Mouse (Mus musculus): ENCODE measurements around the gene Slc9b2.

The Slc9b2 gene

DNA sequence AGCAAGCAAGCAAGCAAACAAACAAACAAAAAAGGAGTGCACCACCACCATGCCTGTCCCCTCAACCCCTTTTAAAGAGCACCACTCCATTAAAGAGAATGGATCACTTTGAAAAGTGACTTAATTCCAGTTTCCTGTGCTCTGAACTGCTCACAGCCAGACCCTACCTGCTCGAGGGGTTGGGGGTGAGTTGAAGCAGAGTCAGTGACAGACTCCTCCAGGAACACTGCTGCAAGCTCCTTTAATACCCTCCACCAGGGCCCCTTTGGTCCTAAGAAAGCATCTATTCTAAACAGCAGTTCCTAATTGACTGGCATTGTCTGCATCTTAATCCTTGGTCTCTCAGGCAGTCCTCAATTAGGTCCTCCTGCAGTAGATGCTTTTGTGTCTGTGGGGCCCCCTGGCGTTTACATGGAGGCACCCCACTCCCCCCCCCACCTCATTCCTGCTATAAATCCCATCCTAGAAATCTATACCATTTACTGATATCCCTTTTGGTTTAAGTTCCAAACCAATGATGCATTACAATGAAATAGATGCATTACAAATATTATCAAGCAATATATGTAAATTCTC is 5.5 kb downstream of the Slc9b2 start:
- no peak for DNase-seq (ENCODE audit: low read depth)

DNA sequence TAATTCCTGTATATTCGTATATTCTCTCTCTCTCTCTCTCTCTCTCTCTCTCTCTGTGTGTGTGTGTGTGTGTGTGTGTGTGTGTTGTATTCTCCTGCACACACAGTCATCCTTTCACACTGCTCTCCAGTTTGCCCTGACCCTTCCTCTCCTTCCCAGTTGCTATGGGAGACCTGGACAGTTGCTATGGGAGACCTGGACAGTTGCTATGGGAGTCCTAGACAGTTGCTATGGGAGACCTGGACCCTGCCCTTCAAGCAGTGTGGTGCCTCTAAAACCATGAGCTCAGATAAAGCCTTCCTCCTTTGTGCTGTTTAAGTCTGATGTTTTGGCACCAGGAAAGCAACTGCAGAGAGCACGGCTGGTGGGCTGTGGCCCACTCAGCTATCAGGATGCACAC is 6.2 kb downstream of the Slc9b2 start:
- no peak for DNase-seq (ENCODE audit: low read depth)

DNA sequence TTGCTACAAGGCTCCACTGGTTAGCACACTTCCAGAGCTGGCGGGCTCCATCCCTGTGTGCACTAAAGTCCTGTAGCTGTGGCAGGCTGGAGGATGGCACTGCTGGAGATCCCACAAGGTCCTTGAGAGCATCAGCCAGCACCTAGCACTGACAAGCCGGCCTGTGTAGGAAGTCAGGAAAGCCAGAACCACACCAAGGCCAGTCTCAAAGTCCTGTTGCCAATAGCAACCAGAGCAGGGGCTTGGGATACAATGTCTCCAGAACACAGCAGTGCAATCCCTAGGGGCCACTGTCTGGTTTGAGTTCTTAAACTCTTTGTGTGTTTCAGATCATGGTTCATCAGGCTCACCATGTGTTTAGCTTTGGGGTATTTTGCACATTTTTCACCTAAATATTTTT is 7.3 kb downstream of the Slc9b2 start:
- DNase-seq (ENCODE audit: low read depth) = no peak

DNA sequence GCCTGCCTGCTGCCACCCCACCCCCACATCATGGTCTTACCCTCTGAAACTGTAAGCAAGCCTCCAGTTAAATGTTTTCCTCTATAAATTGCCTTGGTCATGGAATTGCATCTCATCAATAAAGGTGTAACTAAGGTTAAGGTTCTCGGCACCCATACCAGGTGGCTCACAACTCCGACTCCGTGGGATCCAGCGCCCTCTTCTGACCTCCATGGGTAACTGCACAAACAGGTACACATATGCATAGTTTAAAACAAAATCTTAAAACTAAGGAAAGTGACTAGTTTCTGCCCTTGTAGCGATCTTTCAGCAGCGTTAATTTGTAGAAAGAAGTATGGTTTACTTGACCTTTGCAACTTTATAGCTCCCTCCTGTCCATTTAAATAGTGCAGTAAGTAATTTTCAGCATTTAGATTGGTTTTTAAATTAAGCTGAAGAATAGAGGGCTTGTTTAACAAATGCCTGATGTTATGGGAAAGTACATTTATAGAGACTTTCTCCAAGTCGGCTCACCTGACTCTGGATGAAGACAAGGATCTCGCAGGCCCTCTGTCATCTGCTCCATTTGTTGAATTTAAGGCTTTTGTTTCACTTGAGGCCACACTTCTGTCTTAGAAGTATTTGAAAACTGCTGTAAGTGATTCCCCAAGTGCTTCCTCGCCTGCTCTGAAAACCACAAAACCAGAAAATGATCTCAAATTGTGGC is 8.4 kb downstream of the Slc9b2 start:
- DNase-seq (ENCODE audit: low read depth) = no peak

DNA sequence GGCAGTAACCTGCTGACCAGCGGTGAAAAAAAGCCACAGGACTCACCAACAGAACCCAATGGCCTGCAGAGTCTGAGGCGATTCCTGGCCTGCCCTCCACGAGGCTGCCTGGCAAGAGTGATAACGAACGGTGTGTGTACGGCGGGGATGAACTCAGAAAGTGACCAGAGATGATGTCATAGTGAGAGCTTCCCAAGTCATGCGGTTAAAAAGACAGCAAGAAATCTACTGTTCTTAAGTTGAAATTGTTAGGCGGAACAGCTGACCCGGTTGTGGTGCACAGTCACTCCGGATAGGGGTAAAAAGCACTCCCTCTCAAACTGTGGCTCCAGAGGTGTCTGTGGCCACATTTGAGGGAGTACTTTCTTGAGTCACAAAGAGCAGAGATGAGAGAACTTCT is 10.8 kb downstream of the Slc9b2 start:
- DNase-seq (ENCODE audit: low read depth) = no peak

DNA sequence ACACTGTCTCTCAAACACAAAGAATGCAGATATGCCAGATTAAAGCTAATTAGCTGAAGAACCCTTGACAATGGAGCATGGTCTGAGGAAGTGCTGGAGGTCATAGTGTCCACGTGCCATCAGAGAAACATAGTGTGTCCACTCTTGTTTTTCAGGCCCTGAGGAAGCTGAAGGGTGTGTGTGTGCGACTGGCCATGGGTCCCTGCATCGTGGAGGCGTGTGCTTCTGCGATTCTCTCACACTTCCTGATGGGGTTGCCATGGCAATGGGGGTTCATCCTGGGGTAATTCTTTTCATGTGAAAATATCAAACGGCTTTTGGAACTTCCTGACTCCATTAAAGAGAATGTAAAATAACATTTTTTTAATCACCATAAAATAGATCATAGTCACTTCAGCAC is 16.9 kb downstream of the Slc9b2 start:
- no peak for DNase-seq (ENCODE audit: low read depth)

DNA sequence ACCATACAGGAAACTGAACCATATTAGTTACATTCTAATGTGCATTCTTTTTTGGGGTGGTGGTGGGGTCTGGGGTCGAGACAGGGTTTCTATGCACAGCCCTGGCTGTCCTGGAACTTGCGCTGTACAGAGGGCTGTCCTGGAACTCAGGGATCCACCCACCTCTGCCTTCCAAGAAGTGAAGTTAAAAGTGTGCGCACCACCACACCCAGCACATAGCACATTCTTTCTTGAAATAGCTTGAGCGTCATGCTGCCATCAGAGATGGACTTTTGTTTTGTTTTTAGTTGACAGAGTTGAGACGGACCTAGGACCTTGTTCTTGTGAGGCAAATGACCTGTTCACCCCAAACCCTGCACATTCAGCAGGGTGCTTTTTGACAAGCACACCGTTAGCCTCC is 19.7 kb downstream of the Slc9b2 start:
- DNase-seq (ENCODE audit: low read depth) = no peak

DNA sequence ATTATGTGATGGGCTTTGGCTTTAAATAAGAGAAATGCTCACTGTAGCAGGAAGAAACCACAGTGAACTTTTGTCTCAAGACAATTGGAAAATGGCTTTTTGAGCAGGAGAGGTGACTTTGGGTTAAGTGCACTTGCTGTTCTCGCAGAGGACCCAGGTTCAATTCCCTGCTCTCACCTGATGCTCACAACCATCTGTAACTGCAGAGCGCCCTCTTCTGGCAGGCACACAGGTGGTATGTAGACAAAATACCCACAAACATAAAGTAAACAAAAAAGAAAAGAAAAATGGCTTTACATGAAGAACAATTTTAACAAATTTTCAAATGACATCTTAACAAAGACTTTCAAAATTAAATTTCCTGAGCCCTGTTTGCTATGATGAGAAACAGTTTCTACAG is 20.1 kb downstream of the Slc9b2 start:
- DNase-seq (ENCODE audit: low read depth) = peak; percentile 19

DNA sequence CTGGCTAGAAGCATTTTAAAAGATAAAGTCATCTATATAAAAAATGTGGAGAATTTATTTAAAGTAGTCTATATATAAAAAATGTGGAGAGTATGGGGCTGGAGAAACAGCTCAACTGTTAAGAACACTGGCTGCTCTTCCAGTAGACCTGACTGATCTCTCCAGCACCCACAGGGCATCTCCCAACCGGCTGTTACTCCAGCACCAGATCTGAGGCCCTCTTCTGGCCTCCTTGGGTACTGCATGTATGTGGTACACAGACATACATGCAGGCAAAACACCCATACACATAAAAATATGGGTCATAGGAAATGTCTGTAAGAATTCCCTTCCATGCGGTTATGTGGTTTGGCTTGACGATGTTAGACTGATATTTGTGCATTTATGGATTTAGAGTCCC is 21.1 kb downstream of the Slc9b2 start:
- peak; percentile 60 for DNase-seq (ENCODE audit: low read depth)

DNA sequence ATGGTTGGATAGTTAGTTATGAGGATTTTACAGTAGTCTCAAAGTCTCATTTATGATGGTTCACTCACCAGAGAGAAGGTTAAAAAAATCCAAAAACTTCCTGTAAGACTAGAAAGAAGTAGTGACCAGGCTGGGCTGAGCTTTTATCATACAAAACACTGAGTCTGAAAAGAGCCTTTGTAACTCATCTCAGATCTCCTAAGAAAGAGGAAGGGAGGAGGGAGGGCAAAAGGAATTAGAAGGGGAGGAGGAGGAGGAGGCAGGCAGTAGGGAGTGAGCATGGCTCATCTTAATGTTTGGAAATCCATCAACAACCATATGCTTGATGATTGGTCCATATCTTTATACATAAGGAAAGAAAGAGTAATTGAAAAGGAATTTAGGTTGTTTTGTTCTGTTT is 25.2 kb downstream of the Slc9b2 start:
- DNase-seq (ENCODE audit: low read depth) = no peak

DNA sequence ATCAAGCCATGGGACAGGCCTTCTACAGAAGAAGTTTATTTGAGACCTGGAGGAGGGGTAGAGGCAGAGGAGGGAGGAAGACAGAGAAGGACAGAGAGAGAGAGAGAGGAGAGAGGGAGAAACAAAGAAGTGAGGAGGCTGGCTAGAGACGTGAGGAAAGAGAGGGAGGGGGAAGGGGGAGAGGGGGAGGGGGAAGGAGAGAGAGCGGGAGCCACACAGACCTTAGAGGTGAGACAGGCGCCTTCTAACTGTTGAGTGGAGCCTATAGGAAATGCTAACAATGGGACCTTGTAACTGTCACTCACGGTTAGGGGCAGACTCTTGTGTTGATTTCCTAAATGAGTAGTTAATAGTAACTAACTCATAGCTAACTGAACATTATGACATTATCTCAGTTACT is 26.3 kb downstream of the Slc9b2 start:
- no peak for DNase-seq (ENCODE audit: low read depth)

DNA sequence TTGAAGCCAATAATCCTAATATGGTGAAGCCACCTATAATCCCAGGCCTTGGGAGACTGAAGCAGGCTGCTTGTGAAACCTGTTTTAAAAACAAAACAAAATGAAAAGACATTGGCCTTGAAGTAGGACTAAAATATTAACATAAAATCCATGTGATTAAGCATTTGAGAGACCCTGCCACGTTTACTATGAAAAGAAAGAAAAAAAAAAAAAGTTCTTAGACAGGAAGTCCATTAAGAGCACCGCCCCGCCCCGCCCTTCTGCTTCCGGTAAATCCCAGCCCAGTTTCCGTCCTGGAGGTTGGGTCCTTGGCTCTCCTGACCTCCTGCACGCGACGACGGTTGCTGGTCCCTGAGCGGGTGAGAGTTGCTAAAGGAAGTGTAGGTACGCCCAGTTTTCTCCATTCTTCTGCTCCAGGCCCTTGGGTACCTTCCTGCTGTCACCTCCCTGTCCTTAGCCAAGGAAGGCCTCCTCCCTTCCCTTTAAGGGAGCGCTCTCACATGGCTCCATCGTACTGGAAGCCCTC is 40.3 kb downstream of the Slc9b2 start, which contains the start of gene Slc9b1:
Gene Slc9b1 (plus strand): TSS at position 291 of the 526 bp plus-strand sequence.
- no peak for DNase-seq (ENCODE audit: low read depth)

DNA sequence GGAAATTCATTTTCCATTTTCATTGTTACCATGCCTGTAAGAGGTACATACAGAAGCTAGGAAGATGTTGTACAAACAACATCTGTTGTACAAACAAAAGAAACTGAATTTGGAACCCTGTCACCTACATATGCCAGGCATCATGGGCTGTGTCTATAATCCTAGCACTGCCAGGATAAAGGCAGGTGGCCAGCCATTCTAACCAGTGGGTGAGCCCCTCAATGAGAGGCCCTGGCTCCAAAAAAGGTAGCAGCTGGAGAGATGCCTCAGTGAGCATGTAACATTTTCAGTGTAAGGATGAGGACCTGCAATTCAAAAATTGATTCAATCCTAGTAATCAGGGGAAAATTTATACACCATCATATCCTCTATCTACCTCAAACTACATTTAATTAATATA is 41.5 kb downstream of the Slc9b2 start:
- no peak for DNase-seq (ENCODE audit: low read depth)

DNA sequence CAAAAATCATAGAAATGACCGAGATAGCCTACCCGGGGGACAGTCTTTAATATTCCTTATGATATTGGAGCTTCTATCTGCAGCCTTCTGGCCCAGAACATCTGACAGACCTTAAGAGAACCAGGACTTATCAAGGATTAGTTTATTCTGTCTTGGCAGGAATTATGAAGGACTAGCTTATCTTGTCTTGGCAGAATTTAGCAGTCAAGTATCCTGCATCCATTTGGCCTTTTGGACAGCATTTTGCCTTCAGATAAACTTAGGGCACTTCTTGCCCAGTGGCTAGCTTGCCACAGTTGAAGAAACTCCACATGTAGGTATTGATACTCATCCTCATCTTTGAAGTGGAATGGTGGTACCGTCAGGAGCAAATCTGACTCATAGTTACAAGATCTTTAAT is 44.4 kb downstream of the Slc9b2 start:
- DNase-seq (ENCODE audit: low read depth) = no peak

DNA sequence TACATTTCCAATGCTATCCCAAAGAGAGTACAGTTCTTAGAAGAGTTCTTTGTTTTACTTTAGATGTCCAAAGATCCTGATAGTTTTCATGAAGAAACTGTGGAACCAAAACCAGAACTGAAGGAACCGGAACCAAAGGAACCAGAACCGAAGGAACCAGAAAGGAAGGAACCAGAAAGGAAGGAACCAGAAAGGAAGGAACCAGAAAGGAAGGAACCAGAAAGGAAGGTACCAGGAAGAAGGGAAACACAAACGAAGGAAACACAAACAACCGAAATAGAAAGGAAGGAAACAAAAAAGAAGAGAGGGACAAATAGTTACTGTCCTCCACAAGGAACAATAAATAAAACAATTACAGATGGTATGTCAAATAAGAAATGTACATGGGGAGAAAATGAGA is 49.9 kb downstream of the Slc9b2 start:
- no peak for DNase-seq (ENCODE audit: low read depth)

DNA sequence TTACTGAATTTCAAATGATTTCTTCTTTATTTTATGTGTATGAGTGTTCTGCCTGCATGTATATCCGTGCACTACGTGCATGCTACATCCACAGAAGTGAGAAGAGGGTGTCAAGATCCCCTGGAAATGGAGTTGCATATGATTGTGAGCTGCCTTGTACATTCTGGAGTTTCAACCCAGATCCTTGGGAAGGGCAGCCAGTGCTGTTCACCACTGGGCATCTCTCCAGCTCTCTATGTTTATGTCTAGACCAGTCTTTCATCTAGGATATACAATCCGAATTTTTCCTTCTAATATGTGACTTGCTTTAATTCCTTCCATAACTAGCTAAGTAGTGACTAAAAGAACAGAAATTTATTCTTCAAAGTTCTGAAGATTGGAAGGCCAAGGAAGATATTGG is 68.3 kb downstream of the Slc9b2 start:
- DNase-seq (ENCODE audit: low read depth) = no peak

DNA sequence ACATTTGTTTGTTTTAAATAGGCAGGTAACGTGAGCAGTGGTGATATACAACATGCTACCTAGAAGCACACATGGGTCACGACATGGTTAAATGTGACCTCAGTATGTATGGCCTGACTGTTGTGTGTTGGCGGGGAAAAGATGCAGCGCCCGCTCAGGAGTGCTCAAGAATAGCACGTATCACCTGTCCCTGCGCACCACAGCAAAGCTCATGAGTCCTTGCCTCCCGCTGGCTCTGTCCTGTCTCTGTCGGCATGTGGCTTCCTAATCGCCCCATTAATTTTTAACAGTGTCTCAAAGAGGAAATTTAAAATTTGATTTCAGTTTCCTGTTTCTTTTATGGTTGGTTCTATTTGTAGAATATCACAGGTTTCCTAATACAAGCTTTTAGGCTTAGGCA is 69.9 kb downstream of the Slc9b2 start:
- no peak for DNase-seq (ENCODE audit: low read depth)

DNA sequence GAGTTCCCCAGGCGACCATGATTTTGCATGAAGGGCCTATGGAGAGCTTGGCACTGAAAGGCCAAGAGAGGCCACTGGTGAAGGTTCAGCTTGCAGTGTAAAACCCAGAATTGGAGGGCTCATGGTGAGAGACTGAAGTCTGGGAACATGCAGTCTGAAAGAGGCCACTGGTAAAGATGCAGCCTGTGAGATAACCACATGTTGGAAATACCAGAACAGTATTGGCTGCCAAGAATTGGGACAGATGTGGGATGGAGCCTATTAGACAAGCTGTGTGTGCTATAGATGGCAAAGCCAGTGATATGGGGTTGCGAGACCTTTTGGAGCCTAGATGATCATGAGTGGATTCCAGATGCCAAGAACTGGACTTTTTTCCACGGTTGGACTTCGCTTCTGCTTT is 72.4 kb downstream of the Slc9b2 start:
- no peak for DNase-seq (ENCODE audit: low read depth)

DNA sequence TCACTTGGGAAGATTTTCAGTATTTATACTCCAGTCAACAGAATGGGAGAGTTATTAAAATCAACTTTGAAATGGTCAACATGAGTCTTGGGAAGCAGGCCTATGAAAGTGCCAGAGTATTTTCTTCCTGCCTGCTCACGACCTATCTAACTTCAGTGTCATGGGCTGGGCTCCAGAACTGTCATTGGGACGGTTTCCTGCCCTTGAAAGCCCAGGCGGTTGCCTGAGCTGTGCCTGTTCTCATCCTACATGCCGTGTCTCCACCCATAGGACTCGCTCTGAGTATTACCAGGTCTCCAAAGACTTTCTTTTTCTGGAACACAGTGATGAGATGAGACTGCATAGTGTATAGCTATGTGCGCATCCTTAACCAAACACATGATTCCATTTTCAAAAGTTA is 85.7 kb downstream of the Slc9b2 start:
- no peak for DNase-seq (ENCODE audit: low read depth)
